Comparison of ENCODE assay signal across 8 mouse cellular contexts in the genomic region with DNA sequence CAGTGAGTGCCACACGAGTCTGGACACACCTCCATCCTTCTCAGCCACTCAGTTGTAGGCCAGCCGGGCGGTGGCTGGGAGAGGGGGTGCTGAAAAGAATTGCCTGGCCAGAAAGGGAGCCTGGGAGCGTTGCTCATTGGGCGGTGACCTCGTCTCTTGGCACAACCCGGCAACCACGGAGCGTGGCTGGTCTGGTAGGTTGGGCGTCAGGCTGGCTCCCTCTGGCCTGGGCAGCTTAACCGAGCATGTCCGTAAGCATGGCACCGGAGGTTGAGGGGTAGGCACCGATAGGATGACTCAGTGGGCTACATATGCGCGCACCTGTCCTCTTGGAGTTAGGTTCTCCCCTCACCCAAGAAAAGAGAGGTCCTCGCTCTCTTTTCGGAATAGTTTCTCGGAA. TPM values are rescaled to one million over a fixed set of nuclear protein-coding genes. Genes with fewer than 3 reads are reported as not detected.
A peak's percentile ranks its signal among the peaks of the same experiment; 100 is the strongest.
DNase-seq lines count a peak whose midpoint lies in the region; ATAC-seq and TF ChIP-seq lines count a peak whose summit lies in the region.

No protein-coding gene starts in this region.

- no peak for TF ChIP-seq RAD21 in CH12.LX (IDR thresholded peaks at IDR 0.05; ENCODE audit: low read depth, low read length)

- peaks cover 5 to 40% of the 10 kb centered on the region in 2 experiments; a peak in 3 of 4 replicates for H3K4me1 ChIP-seq in CH12.LX (ENCODE audit: control insufficient read depth in 1 of 2, insufficient read depth in 2 of 2)
- H3K4me1 ChIP-seq in bone marrow macrophage, adult 2 months (ENCODE audit: control insufficient read depth, insufficient read depth, low read length): no peaks in the 10 kb centered on the region
- peaks cover 81% of the 10 kb centered on the region for H3K4me1 ChIP-seq in forebrain, embryonic 10.5 days
- peaks cover 31% of the 10 kb centered on the region for H3K4me1 ChIP-seq in heart, postnatal 0 days (ENCODE audit: control insufficient read depth, insufficient read depth)
- H3K4me1 ChIP-seq in liver, postnatal 0 days (ENCODE audit: insufficient read depth): peaks cover 5% of the 10 kb centered on the region; the same call in 1 of the 2 replicates

- peaks cover 5% of the 10 kb centered on the region for H3K9me3 ChIP-seq in CH12.LX (replicated peaks; ENCODE audit: low read length)
- peaks cover 10% of the 10 kb centered on the region for H3K9me3 ChIP-seq in forebrain, embryonic 10.5 days
- no peaks in the 10 kb centered on the region for H3K9me3 ChIP-seq in heart, postnatal 0 days (replicated peaks; ENCODE audit: control insufficient read depth, low read length)
- H3K9me3 ChIP-seq in liver, postnatal 0 days (ENCODE audit: low read length): no peaks in the 10 kb centered on the region

- H3K79me2 ChIP-seq in CH12.LX (replicated peaks; ENCODE audit: control insufficient read depth, extremely low read depth, insufficient read depth, poor library complexity, severe bottlenecking): no peaks in the 10 kb centered on the region

- ATAC-seq in heart, postnatal 0 days (ENCODE audit: insufficient read depth, low read depth): peak; percentile 73
- peak; percentile 62 for ATAC-seq in liver, postnatal 0 days

- in situ Hi-C loops in CH12.LX (cut with MboI; ENCODE audit: low pct_ligation_motif_present, low pct_unique_long_range_greater_than_20kb, low sequenced_read_pairs): no loop called here

- no peak for TF ChIP-seq POLR2A in CH12.LX (IDR thresholded peaks at IDR 0.05; ENCODE audit: low read depth, low read length)
- no peak for TF ChIP-seq POLR2A in bone marrow macrophage, adult 2 months (IDR thresholded peaks at IDR 0.05; ENCODE audit: borderline replicate concordance, low read depth, low read length)

- H3K27me3 ChIP-seq in CH12.LX (replicated peaks): peaks cover 80% of the 10 kb centered on the region
- peaks cover 57% of the 10 kb centered on the region for H3K27me3 ChIP-seq in forebrain, embryonic 10.5 days (ENCODE audit: poor library complexity, severe bottlenecking)
- 0 out of 2 replicates have a peak, but pooled peaks cover 3% of the 10 kb centered on the region for H3K27me3 ChIP-seq in heart, postnatal 0 days (ENCODE audit: control insufficient read depth, insufficient read depth, low read length)
- H3K27me3 ChIP-seq in liver, postnatal 0 days (ENCODE audit: insufficient read depth, low read length): peaks cover 64% of the 10 kb centered on the region

- no peak overlapping the region for H3K27ac ChIP-seq in CH12.LX (ENCODE audit: insufficient read depth, low read depth)
- no peak overlapping the region for H3K27ac ChIP-seq in bone marrow macrophage, adult 2 months (ENCODE audit: insufficient read depth, low read depth, low read length)
- peak overlapping the region; percentile 99 for H3K27ac ChIP-seq in forebrain, embryonic 10.5 days
- peak overlapping the region; percentile 98 for H3K27ac ChIP-seq in heart, postnatal 0 days (ENCODE audit: low read depth)
- H3K27ac ChIP-seq in liver, postnatal 0 days (ENCODE audit: low read depth): no peak overlapping the region

- H3K9ac ChIP-seq in CH12.LX (ENCODE audit: insufficient read depth, low read depth): peak overlapping the region; percentile 67
- peak overlapping the region; percentile 83 for H3K9ac ChIP-seq in heart, postnatal 0 days (replicated peaks; ENCODE audit: low read depth, low read length)
- H3K9ac ChIP-seq in liver, postnatal 0 days (replicated peaks): 0 out of 2 replicates have a peak overlapping the region, but pooled peaks have one; percentile 34

- dilution Hi-C loops in CH12.LX (cut with MboI; ENCODE audit: extremely low pct_ligation_motif_present, extremely low pct_unique_long_range_greater_than_20kb, low sequenced_read_pairs): no loop called here

- peak overlapping the region; percentile 49 to 60 (median 52) for H3K4me3 ChIP-seq in CH12.LX (replicated peaks in 1 of 3; ENCODE audit: low read depth in 2 of 3, low read length in 2 of 3, poor library complexity in 1 of 3)
- H3K4me3 ChIP-seq in bone marrow macrophage, adult 2 months (ENCODE audit: insufficient read depth, low read length): peak overlapping the region; percentile 24; the same call in 1 of the 2 replicates
- peak overlapping the region; percentile 64 for H3K4me3 ChIP-seq in forebrain, embryonic 10.5 days
- H3K4me3 ChIP-seq in heart, postnatal 0 days (ENCODE audit: low read depth, low read length): peak overlapping the region; percentile 75
- peak overlapping the region; percentile 48 for H3K4me3 ChIP-seq in liver, postnatal 0 days (ENCODE audit: low read depth, low read length)

- under 1% methylated on average over 19 of the region's 19 CpGs for WGBS in forebrain, embryonic 10.5 days
- under 1% methylated on average over 19 of the region's 19 CpGs for whole genome bisulfite sequencing in heart, postnatal 0 days
- WGBS in liver, postnatal 0 days (ENCODE audit: insufficient replicate concordance): 5% methylated on average over 19 of the region's 19 CpGs

- no peak for TF ChIP-seq CTCF in CH12.LX (conservative IDR thresholded peaks at IDR 0.05 in 1 of 2, IDR thresholded peaks at IDR 0.05 in 1 of 2; ENCODE audit: low read depth in 2 of 2, low read length in 2 of 2)
- TF ChIP-seq CTCF in bone marrow macrophage, adult 2 months (IDR thresholded peaks at IDR 0.05; ENCODE audit: low read depth, low read length): no peak
- TF ChIP-seq CTCF in heart, postnatal 0 days (IDR thresholded peaks at IDR 0.05; ENCODE audit: low read depth): no peak
- no peak for TF ChIP-seq CTCF in liver, postnatal 0 days (IDR thresholded peaks at IDR 0.05; ENCODE audit: low read depth)

- DNase-seq in CH12.LX (ENCODE audit: extremely low read depth): no peak
- DNase-seq in forebrain, embryonic 10.5 days (ENCODE audit: extremely low spot score, low spot score): peak; percentile 43
- peak; percentile 84 for DNase-seq in heart, postnatal 0 days (ENCODE audit: low spot score)
- peak; percentile 84 to 92 for DNase-seq in kidney, postnatal 4 days
- DNase-seq in liver, postnatal 0 days: no peak
- peak; percentile 68 for DNase-seq in ovary, postnatal 14 days (ENCODE audit: low spot score)
- no peak for DNase-seq in spleen, adult 18-20 months

- TF ChIP-seq EP300 in CH12.LX (IDR thresholded peaks at IDR 0.05; ENCODE audit: low read length): no peak
- TF ChIP-seq EP300 in heart, postnatal 0 days (IDR thresholded peaks at IDR 0.05; ENCODE audit: low read depth): no peak
- TF ChIP-seq EP300 in liver, postnatal 0 days (IDR thresholded peaks at IDR 0.05; ENCODE audit: low read depth): no peak

- H3K4me2 ChIP-seq in CH12.LX (ENCODE audit: insufficient read depth, low read depth, poor library complexity, severe bottlenecking): peak overlapping the region; percentile 84
- peak overlapping the region; percentile 80 for H3K4me2 ChIP-seq in heart, postnatal 0 days (ENCODE audit: low read depth, low read length)
- peak overlapping the region; percentile 78 for H3K4me2 ChIP-seq in liver, postnatal 0 days (ENCODE audit: low read depth, low read length)

- no peaks in the 10 kb centered on the region for H3K36me3 ChIP-seq in CH12.LX (replicated peaks in 1 of 2; ENCODE audit: control insufficient read depth in 1 of 2, insufficient read depth in 1 of 2, low read length in 1 of 2)
- peaks cover 32% of the 10 kb centered on the region for H3K36me3 ChIP-seq in forebrain, embryonic 10.5 days (replicated peaks)
- 0 out of 2 replicates have a peak, but pooled peaks cover 7% of the 10 kb centered on the region for H3K36me3 ChIP-seq in heart, postnatal 0 days (replicated peaks; ENCODE audit: control insufficient read depth, insufficient read depth, low read length)
- H3K36me3 ChIP-seq in liver, postnatal 0 days (replicated peaks; ENCODE audit: insufficient read depth, low read length): no peaks in the 10 kb centered on the region

RNA-seq across cellular contexts. Expression of gene Ddr1, which starts 4.5 kb away (rescaled TPM):
- total RNA-seq in CH12.LX (2012; rRNA removed) (3.5 and 3.6 TPM in 2 replicates), CH12.LX (2014; rRNA removed) (0.83 and 1.3 TPM in 2 replicates)
- polyA plus RNA-seq in CH12.LX (2012; ENCODE audit: insufficient read length, low read depth): 3.0 and 3.1 TPM in 2 replicates
- polyA plus RNA-seq in bone marrow macrophage, adult 2 months (2012; ENCODE audit: insufficient read depth, insufficient read length, missing spikeins): 0.60 and 0.63 TPM in 2 replicates
- polyA plus RNA-seq in forebrain, embryonic 10.5 days (2016; fragmentation: Nextera tagmentation; extraction: Ambion mirVana): 105 and 112 TPM in 2 replicates
- total RNA-seq in heart, postnatal 0 days (2014; rRNA removed; ENCODE audit: low replicate concordance): 105 and 206 TPM in 2 replicates
- 63.9 and 71.8 TPM in 2 replicates for polyA plus RNA-seq in heart, postnatal 0 days (2015; fragmentation: Nextera tagmentation; extraction: Ambion mirVana)
- 2.2 and 2.3 TPM in 2 replicates for polyA plus RNA-seq in liver, postnatal 0 days (2015; fragmentation: Nextera tagmentation; extraction: Ambion mirVana)

RNA-seq across cellular contexts. Expression of gene Gtf2h4, which starts 26.4 kb away (rescaled TPM):
- total RNA-seq in CH12.LX (2012; rRNA removed) (51.7 and 55.7 TPM in 2 replicates), CH12.LX (2014; rRNA removed) (35.3 and 40.7 TPM in 2 replicates)
- polyA plus RNA-seq in CH12.LX (2012; ENCODE audit: insufficient read length, low read depth): 40.0 and 40.4 TPM in 2 replicates
- 12.2 and 15.8 TPM in 2 replicates for polyA plus RNA-seq in bone marrow macrophage, adult 2 months (2012; ENCODE audit: insufficient read depth, insufficient read length, missing spikeins)
- polyA plus RNA-seq in forebrain, embryonic 10.5 days (2016; fragmentation: Nextera tagmentation; extraction: Ambion mirVana): 59.3 and 62.3 TPM in 2 replicates
- 21.0 and 24.2 TPM in 2 replicates for total RNA-seq in heart, postnatal 0 days (2014; rRNA removed; ENCODE audit: low replicate concordance)
- polyA plus RNA-seq in heart, postnatal 0 days (2015; fragmentation: Nextera tagmentation; extraction: Ambion mirVana): 18.0 and 21.2 TPM in 2 replicates
- polyA plus RNA-seq in liver, postnatal 0 days (2015; fragmentation: Nextera tagmentation; extraction: Ambion mirVana): 14.1 and 15.2 TPM in 2 replicates

RNA-seq across cellular contexts. Expression of gene Vars2, which starts 32.5 kb away (rescaled TPM):
- total RNA-seq in CH12.LX (2012; rRNA removed) (26.3 and 30.3 TPM in 2 replicates), CH12.LX (2014; rRNA removed) (14.0 and 16.5 TPM in 2 replicates)
- polyA plus RNA-seq in CH12.LX (2012; ENCODE audit: insufficient read length, low read depth): 23.0 and 26.6 TPM in 2 replicates
- polyA plus RNA-seq in bone marrow macrophage, adult 2 months (2012; ENCODE audit: insufficient read depth, insufficient read length, missing spikeins): 10.2 and 12.1 TPM in 2 replicates
- polyA plus RNA-seq in forebrain, embryonic 10.5 days (2016; fragmentation: Nextera tagmentation; extraction: Ambion mirVana): 19.3 and 20.2 TPM in 2 replicates
- total RNA-seq in heart, postnatal 0 days (2014; rRNA removed; ENCODE audit: low replicate concordance): 25.5 and 59.8 TPM in 2 replicates
- polyA plus RNA-seq in heart, postnatal 0 days (2015; fragmentation: Nextera tagmentation; extraction: Ambion mirVana): 9.4 and 9.8 TPM in 2 replicates
- 4.6 and 5.0 TPM in 2 replicates for polyA plus RNA-seq in liver, postnatal 0 days (2015; fragmentation: Nextera tagmentation; extraction: Ambion mirVana)

RNA-seq across cellular contexts. Expression of gene Mucl3, which starts 56.4 kb away (rescaled TPM):
- total RNA-seq in CH12.LX (2012; rRNA removed): 0.80 and 1.3 TPM in 2 replicates
- total RNA-seq in CH12.LX (2014; rRNA removed): 0.08 and 0.11 TPM in 2 replicates
- 0.34 TPM in 2 replicates for polyA plus RNA-seq in CH12.LX (2012; ENCODE audit: insufficient read length, low read depth)
- polyA plus RNA-seq in bone marrow macrophage, adult 2 months (2012; ENCODE audit: insufficient read depth, insufficient read length, missing spikeins): not detected in 2 replicates
- polyA plus RNA-seq in forebrain, embryonic 10.5 days (2016; fragmentation: Nextera tagmentation; extraction: Ambion mirVana): 0.12 and 0.14 TPM in 2 replicates
- not detected in 2 replicates for total RNA-seq in heart, postnatal 0 days (2014; rRNA removed; ENCODE audit: low replicate concordance)
- not detected in 2 replicates for polyA plus RNA-seq in heart, postnatal 0 days (2015; fragmentation: Nextera tagmentation; extraction: Ambion mirVana)
- polyA plus RNA-seq in liver, postnatal 0 days (2015; fragmentation: Nextera tagmentation; extraction: Ambion mirVana): not detected in 2 replicates

Comparison
In these comparisons a context has a peak if more than half of its experiments do, and no peak if none do; other contexts are left out.
1. DNase-seq: peak in forebrain, embryonic 10.5 days (single experiment), heart, postnatal 0 days (single experiment), kidney, postnatal 4 days (2 of 2) and ovary, postnatal 14 days (single experiment); none in CH12.LX (single experiment), liver, postnatal 0 days (single experiment) and spleen, adult 18-20 months (0 of 2).
2. H3K27ac ChIP-seq: peak in forebrain, embryonic 10.5 days (single experiment) and heart, postnatal 0 days (single experiment); none in CH12.LX (single experiment), bone marrow macrophage, adult 2 months (single experiment) and liver, postnatal 0 days (single experiment).
3. H3K4me3 ChIP-seq: peak in every context shown above with its lines; median percentile 75 in heart, postnatal 0 days; 64 in forebrain, embryonic 10.5 days; 52 in CH12.LX; 48 in liver, postnatal 0 days; 24 in bone marrow macrophage, adult 2 months.
4. RNA of gene Ddr1, which starts 4.5 kb away (polyA plus RNA-seq): 105 to 112 TPM in forebrain, embryonic 10.5 days and 63.9 to 71.8 TPM in heart, postnatal 0 days; 3.0 to 3.1 TPM in CH12.LX, 2.2 to 2.3 TPM in liver, postnatal 0 days and 0.60 to 0.63 TPM in bone marrow macrophage, adult 2 months; every median in the first group is over 10 times any median in the second.
5. Peak in every context shown above with its lines, with median percentiles within 50 percentile points of each other: H3K4me2 ChIP-seq and H3K9ac ChIP-seq.